Mouse (Mus musculus): Measurements from ENCODE around the gene Cbr4.

Gene Cbr4

GRCm38 (mm10) chr8:61550006-61550748, 62.6 kb downstream of the Cbr4 start:
- DNase-seq (ENCODE audit: low spot score), result no peak

GRCm38 (mm10) chr8:61552221-61552620, 64.7 kb downstream of the Cbr4 start:
- no peak for DNase-seq (ENCODE audit: low spot score)

- no peak for DNase-seq (ENCODE audit: low spot score)
Observed at GRCm38 (mm10) chr8:61552755-61553402, 65.3 kb downstream of the Cbr4 start.

GRCm38 (mm10) chr8:61555343-61555742, 67.8 kb downstream of the Cbr4 start:
- DNase-seq (ENCODE audit: low spot score), result no peak

GRCm38 (mm10) chr8:61556219-61556618, 68.7 kb downstream of the Cbr4 start:
- DNase-seq (ENCODE audit: low spot score), result no peak

Data from c-Kit-positive CD71-positive TER-119-positive erythroid progenitor cells, embryonic 14.5 days (primary cell).